11 mouse cellular contexts compared by ENCODE assay signal in genomic region chr6:129349524-129350352, GRCm38 (mm10). TPM values are rescaled to one million over a fixed set of nuclear protein-coding genes. Genes with fewer than 3 reads are reported as not detected.
DNase-seq lines count a peak whose midpoint lies in the region; ATAC-seq and TF ChIP-seq lines count a peak whose summit lies in the region.
"Had no signal": no experiment of that assay in that cellular context is flagged by ENCODE, and none has a peak within 500 bp of the region (broad histone marks: within the 10 kb centered on the region; RNA-seq: fewer than 3 reads in every experiment).

No protein-coding gene starts in this region.

- no peaks in the 10 kb centered on the region for H3K9me3 ChIP-seq in intestine, embryonic 15.5 days
- peaks cover 2% of the 10 kb centered on the region; the same call in 1 of the 2 replicates for H3K9me3 ChIP-seq in liver, postnatal 0 days (ENCODE audit: low read length)
- H3K9me3 ChIP-seq in midbrain, embryonic 15.5 days: 0 out of 2 replicates have a peak, but pooled peaks cover 3% of the 10 kb centered on the region

- ATAC-seq in intestine, embryonic 15.5 days: peak; percentile 93
- ATAC-seq in liver, postnatal 0 days: peak; percentile 78
- no peak for ATAC-seq in midbrain, embryonic 15.5 days (replicated peaks)

- H3K27ac ChIP-seq in intestine, embryonic 15.5 days: no peak overlapping the region
- H3K27ac ChIP-seq in liver, postnatal 0 days (ENCODE audit: low read depth): peak overlapping the region; percentile 51
- no peak overlapping the region for H3K27ac ChIP-seq in midbrain, embryonic 15.5 days
- H3K27ac ChIP-seq: heart, embryonic 13.5 days; midbrain, embryonic 12.5 days had no signal

- peak; percentile 36 for DNase-seq in heart, adult 8-10 months (ENCODE audit: low spot score)
- no peak for DNase-seq in heart, postnatal 14 days
- peak; percentile 22 for DNase-seq in liver, postnatal 0 days
- DNase-seq in splenic B cell, adult 2 months (ENCODE audit: low read depth, low spot score): peak; percentile 73
- DNase-seq in embryo, embryonic 9.5 days (ENCODE audit: extremely low spot score): no peak
- no peak for DNase-seq in adrenal gland, postnatal 14 days

- no peaks in the 10 kb centered on the region for H3K27me3 ChIP-seq in intestine, embryonic 15.5 days (replicated peaks)
- H3K27me3 ChIP-seq in liver, postnatal 0 days (ENCODE audit: insufficient read depth, low read length): no peaks in the 10 kb centered on the region
- H3K27me3 ChIP-seq in splenic B cell, adult 2 months (ENCODE audit: control insufficient read depth, insufficient read depth, low read length, poor library complexity, severe bottlenecking): no peaks in the 10 kb centered on the region
- no peaks in the 10 kb centered on the region for H3K27me3 ChIP-seq in midbrain, embryonic 15.5 days (replicated peaks)
- H3K27me3 ChIP-seq: heart, embryonic 13.5 days; midbrain, embryonic 12.5 days had no signal

- no peak for TF ChIP-seq CTCF in liver, postnatal 0 days (IDR thresholded peaks at IDR 0.05; ENCODE audit: low read depth)

- no peak overlapping the region for H3K4me3 ChIP-seq in intestine, embryonic 15.5 days (replicated peaks)
- 0 out of 2 replicates have a peak overlapping the region, but pooled peaks have one; percentile 19 for H3K4me3 ChIP-seq in liver, postnatal 0 days (ENCODE audit: low read depth, low read length)
- H3K4me3 ChIP-seq in midbrain, embryonic 15.5 days: no peak overlapping the region
- H3K4me3 ChIP-seq: heart, embryonic 13.5 days; midbrain, embryonic 12.5 days had no signal

- no peaks in the 10 kb centered on the region for H3K4me1 ChIP-seq in intestine, embryonic 15.5 days (replicated peaks)
- H3K4me1 ChIP-seq in liver, postnatal 0 days (ENCODE audit: insufficient read depth): no peaks in the 10 kb centered on the region
- no peaks in the 10 kb centered on the region for H3K4me1 ChIP-seq in midbrain, embryonic 15.5 days
- H3K4me1 ChIP-seq: heart, embryonic 13.5 days; midbrain, embryonic 12.5 days had no signal

- 47% methylated on average over 4 of the region's 4 CpGs for WGBS in intestine, embryonic 15.5 days
- 18% methylated on average over 4 of the region's 4 CpGs for WGBS in liver, postnatal 0 days (ENCODE audit: insufficient replicate concordance)
- WGBS in midbrain, embryonic 15.5 days: 61% methylated on average over 4 of the region's 4 CpGs

- no peak overlapping the region for H3K9ac ChIP-seq in intestine, embryonic 15.5 days
- no peak overlapping the region for H3K9ac ChIP-seq in liver, postnatal 0 days (replicated peaks)
- no peak overlapping the region for H3K9ac ChIP-seq in midbrain, embryonic 15.5 days
- H3K9ac ChIP-seq: heart, embryonic 13.5 days; midbrain, embryonic 12.5 days had no signal

- intact Hi-C loops in heart, postnatal 14 days (cut with DNase I): no loop called here

- no peak overlapping the region for H3K4me2 ChIP-seq in intestine, embryonic 15.5 days (replicated peaks)
- H3K4me2 ChIP-seq in liver, postnatal 0 days (ENCODE audit: low read depth, low read length): 0 out of 2 replicates have a peak overlapping the region, but pooled peaks have one; percentile 26
- no peak overlapping the region for H3K4me2 ChIP-seq in midbrain, embryonic 15.5 days
- H3K4me2 ChIP-seq: heart, embryonic 13.5 days; midbrain, embryonic 12.5 days had no signal

- H3K36me3 ChIP-seq in intestine, embryonic 15.5 days: no peaks in the 10 kb centered on the region
- H3K36me3 ChIP-seq in liver, postnatal 0 days (replicated peaks; ENCODE audit: insufficient read depth, low read length): no peaks in the 10 kb centered on the region
- 0 out of 2 replicates have a peak, but pooled peaks cover 1% of the 10 kb centered on the region for H3K36me3 ChIP-seq in splenic B cell, adult 2 months (ENCODE audit: control insufficient read depth, insufficient read depth, low read length, poor library complexity, severe bottlenecking)
- H3K36me3 ChIP-seq in midbrain, embryonic 15.5 days (replicated peaks): no peaks in the 10 kb centered on the region
- H3K36me3 ChIP-seq: heart, embryonic 13.5 days; midbrain, embryonic 12.5 days had no signal

- TF ChIP-seq EP300 in liver, postnatal 0 days (IDR thresholded peaks at IDR 0.05; ENCODE audit: low read depth): no peak

RNA-seq across cellular contexts. Expression of gene Clec12a, which starts 7.2 kb away (rescaled TPM):
- 1 to 10 TPM in 1 of 4 experiments, under 1 TPM in 3; 0.43 to 1.2 (median 0.70) TPM for total RNA-seq in heart, adult 8-10 months (2022)
- under 1 TPM; 0.73 to 0.74 TPM for total RNA-seq in heart, postnatal 14 days (2021)
- 0.80 and 0.87 TPM in 2 replicates for polyA plus RNA-seq in intestine, embryonic 15.5 days (2015; fragmentation: Nextera tagmentation; extraction: Ambion mirVana)
- polyA plus RNA-seq in liver, postnatal 0 days (2015; fragmentation: Nextera tagmentation; extraction: Ambion mirVana): 14.2 and 14.6 TPM in 2 replicates
- polyA plus RNA-seq in midbrain, embryonic 15.5 days (2015; fragmentation: Nextera tagmentation; extraction: Ambion mirVana): 0.17 and 0.38 TPM in 2 replicates
- 0.67 and 0.79 TPM in 2 replicates for total RNA-seq in adrenal gland, postnatal 14 days (2021)

RNA-seq across cellular contexts. Expression of gene 4922502D21Rik, which starts 18.1 kb away (rescaled TPM):
- not detected for total RNA-seq in heart, adult 8-10 months (2022)
- total RNA-seq in heart, postnatal 14 days (2021): not detected
- not detected in 2 replicates for polyA plus RNA-seq in intestine, embryonic 15.5 days (2015; fragmentation: Nextera tagmentation; extraction: Ambion mirVana)
- not detected in 2 replicates for polyA plus RNA-seq in liver, postnatal 0 days (2015; fragmentation: Nextera tagmentation; extraction: Ambion mirVana)
- not detected in 2 replicates for polyA plus RNA-seq in midbrain, embryonic 15.5 days (2015; fragmentation: Nextera tagmentation; extraction: Ambion mirVana)
- total RNA-seq in adrenal gland, postnatal 14 days (2021): not detected in 2 replicates
- polyA plus RNA-seq: cortical plate, adult 2 months; heart, embryonic 13.5 days; midbrain, embryonic 12.5 days had no signal

RNA-seq across cellular contexts. Expression of gene Clec12b, which starts 35.9 kb away (rescaled TPM):
- total RNA-seq in heart, adult 8-10 months (2022): under 1 TPM in 1 of 4 experiments, not detected in 3; 0.25 TPM
- total RNA-seq in heart, postnatal 14 days (2021): under 1 TPM; 0.17 to 0.22 TPM
- not detected in 2 replicates for polyA plus RNA-seq in intestine, embryonic 15.5 days (2015; fragmentation: Nextera tagmentation; extraction: Ambion mirVana)
- polyA plus RNA-seq in liver, postnatal 0 days (2015; fragmentation: Nextera tagmentation; extraction: Ambion mirVana): 0.11 TPM in 1 of 2 replicates, not detected in the other
- 0.14 and 0.37 TPM in 2 replicates for polyA plus RNA-seq in midbrain, embryonic 15.5 days (2015; fragmentation: Nextera tagmentation; extraction: Ambion mirVana)
- total RNA-seq in adrenal gland, postnatal 14 days (2021): 0.26 TPM in 1 of 2 replicates, not detected in the other
- polyA plus RNA-seq: midbrain, embryonic 12.5 days had no signal

RNA-seq across cellular contexts. Expression of gene Clec1b, which starts 47.4 kb away (rescaled TPM):
- total RNA-seq in heart, adult 8-10 months (2022): 1 to 10 TPM; 1.3 to 2.3 (median 1.6) TPM
- total RNA-seq in heart, postnatal 14 days (2021): under 1 TPM; 0.33 to 1.00 TPM
- 1.2 and 1.3 TPM in 2 replicates for polyA plus RNA-seq in intestine, embryonic 15.5 days (2015; fragmentation: Nextera tagmentation; extraction: Ambion mirVana)
- polyA plus RNA-seq in liver, postnatal 0 days (2015; fragmentation: Nextera tagmentation; extraction: Ambion mirVana): 53.8 and 56.0 TPM in 2 replicates
- polyA plus RNA-seq in midbrain, embryonic 15.5 days (2015; fragmentation: Nextera tagmentation; extraction: Ambion mirVana): 0.97 and 1.6 TPM in 2 replicates
- 2.4 and 3.1 TPM in 2 replicates for total RNA-seq in adrenal gland, postnatal 14 days (2021)

RNA-seq across cellular contexts. Expression of gene Clec9a, which starts 58.9 kb away (rescaled TPM):
- total RNA-seq in heart, adult 8-10 months (2022): under 1 TPM in 2 of 4 experiments, not detected in 2; 0.47 to 0.60 TPM
- under 1 TPM in 1 of 2 experiments, not detected in 1; 0.20 TPM for total RNA-seq in heart, postnatal 14 days (2021)
- polyA plus RNA-seq in intestine, embryonic 15.5 days (2015; fragmentation: Nextera tagmentation; extraction: Ambion mirVana): 0.13 and 0.20 TPM in 2 replicates
- 0.56 and 0.92 TPM in 2 replicates for polyA plus RNA-seq in liver, postnatal 0 days (2015; fragmentation: Nextera tagmentation; extraction: Ambion mirVana)
- polyA plus RNA-seq in midbrain, embryonic 15.5 days (2015; fragmentation: Nextera tagmentation; extraction: Ambion mirVana): 0.19 and 0.35 TPM in 2 replicates
- 0.82 and 1.4 TPM in 2 replicates for total RNA-seq in adrenal gland, postnatal 14 days (2021)
- polyA plus RNA-seq: cortical plate, adult 2 months had no signal

Comparison
In these comparisons a context has a peak if more than half of its experiments do, and no peak if none do; other contexts are left out.
1. DNase-seq: peak in heart, adult 8-10 months (single experiment), liver, postnatal 0 days (single experiment) and splenic B cell, adult 2 months (single experiment); none in heart, postnatal 14 days (0 of 2), embryo, embryonic 9.5 days (single experiment) and adrenal gland, postnatal 14 days (single experiment).